Mouse (Mus musculus) MEL (cell line): ENCODE data around the gene Pdzd2. TPM values are rescaled to one million over a fixed set of nuclear protein-coding genes. Genes with fewer than 3 reads are reported as not detected.

Source experiments
- DNase-seq: peaks from one replicate; pipeline ENCODE4 v3.0.0; 2011; ENCODE audit warnings: low read depth, low spot score
- H3K27ac ChIP-seq: 2 replicates; pipeline ENCODE4 v1.5.1; 2012; ENCODE audit warnings: low read depth, mild to moderate bottlenecking, control low read depth, low read length, moderate library complexity; ENCODE audit not compliant: control insufficient read depth
- H3K27me3 ChIP-seq, 2 experiments: fragments of 150-350 bp in 1 of 2; sonication (generic) in 1 of 2; 2 replicates each; pipeline ENCODE4 v1.6.1; 2012; ENCODE audit warnings: low read length in 2 of 2, mild to moderate bottlenecking in 2 of 2, improper control_type of control experiment in 1 of 2, moderate library complexity in 1 of 2; ENCODE audit not compliant: insufficient read depth in 2 of 2, control insufficient read depth in 1 of 2
- H3K36me3 ChIP-seq, 2 experiments: 2 replicates each; pipeline ENCODE4 v1.6.1; 2012 to 2014; ENCODE audit warnings: low read length in 2 of 2, improper control_type of control experiment in 1 of 2, inconsistent platforms in 1 of 2, mild to moderate bottlenecking in 1 of 2; ENCODE audit not compliant: insufficient read depth in 2 of 2, control insufficient read depth in 1 of 2
- H3K4me1 ChIP-seq, 2 experiments: fragments of 150-350 bp in 1 of 2; sonication (generic) in 1 of 2; 2 replicates each; pipeline ENCODE4 v1.6.1; 2012; ENCODE audit warnings: low read length in 2 of 2, improper control_type of control experiment in 1 of 2, mild to moderate bottlenecking in 1 of 2; ENCODE audit not compliant: insufficient read depth in 2 of 2, control insufficient read depth in 1 of 2
- H3K4me3 ChIP-seq, 2 experiments: fragments of 150-350 bp in 1 of 2; sonication (generic) in 1 of 2; 2 replicates each; pipeline ENCODE4 v1.5.1; 2012; ENCODE audit warnings: low read depth in 2 of 2, low read length in 2 of 2, mild to moderate bottlenecking in 2 of 2, moderate library complexity in 2 of 2, control low read depth in 1 of 2, improper control_type of control experiment in 1 of 2; ENCODE audit not compliant: control insufficient read depth in 1 of 2, insufficient read depth in 1 of 2
- H3K79me2 ChIP-seq: 2 replicates; pipeline ENCODE4 v1.6.1; 2012; ENCODE audit warnings: mild to moderate bottlenecking, low read length, moderate library complexity; ENCODE audit not compliant: control insufficient read depth, poor library complexity, insufficient read depth
- H3K9ac ChIP-seq: 2 replicates; pipeline ENCODE4 v1.6.1; 2012; ENCODE audit warnings: low read depth, mild to moderate bottlenecking, control low read depth, low read length, moderate library complexity; ENCODE audit not compliant: control insufficient read depth, poor library complexity, severe bottlenecking
- H3K9me3 ChIP-seq: fragments of 150-350 bp; sonication (generic); replicated peaks from 2 replicates; pipeline ENCODE4 v1.6.1; 2012; ENCODE audit warnings: mild to moderate bottlenecking, low read length, improper control_type of control experiment, moderate library complexity; ENCODE audit not compliant: insufficient read depth
- CHD1 ChIP-seq: IDR thresholded peaks from 2 replicates; pipeline ENCODE4 v1.6.1; 2012; ENCODE audit warnings: low read depth, mild to moderate bottlenecking, inconsistent platforms, low read length, improper control_type of control experiment
- CHD2 ChIP-seq: IDR thresholded peaks from 2 replicates; pipeline ENCODE4 v1.6.1; 2011; ENCODE audit warnings: low read length, improper control_type of control experiment
- CTCF ChIP-seq, 3 experiments: IDR thresholded peaks in 2 of 3; conservative IDR thresholded peaks in 1 of 3; 2 replicates each; pipeline ENCODE4 v1.5.1; 2011 to 2012; ENCODE audit warnings: low read length in 3 of 3, low read depth in 2 of 3, mild to moderate bottlenecking in 2 of 3, improper control_type of control experiment in 1 of 3, inconsistent platforms in 1 of 3, mixed read lengths in 1 of 3, moderate library complexity in 1 of 3; ENCODE audit not compliant: control insufficient read depth in 1 of 3, insufficient read depth in 1 of 3, poor library complexity in 1 of 3, severe bottlenecking in 1 of 3
- ELF1 ChIP-seq: IDR thresholded peaks from 2 replicates; pipeline ENCODE4 v1.6.1; 2014; ENCODE audit warnings: low read depth, mild to moderate bottlenecking, inconsistent platforms, low read length, improper control_type of control experiment, moderate library complexity
- ETS1 ChIP-seq: IDR thresholded peaks from 2 replicates; pipeline ENCODE4 v1.6.1; 2012; ENCODE audit warnings: low read depth, mild to moderate bottlenecking, inconsistent platforms, low read length, improper control_type of control experiment, moderate library complexity
- GABPA ChIP-seq: IDR thresholded peaks from 2 replicates; pipeline ENCODE4 v1.6.1; 2012; ENCODE audit warnings: low read depth, mild to moderate bottlenecking, inconsistent platforms, low read length, improper control_type of control experiment, moderate library complexity
- GATA1 ChIP-seq: IDR thresholded peaks from 2 replicates; pipeline ENCODE4 v1.6.1; 2011; ENCODE audit warnings: low read depth, low read length, improper control_type of control experiment
- MAZ ChIP-seq: IDR thresholded peaks from 2 replicates; pipeline ENCODE4 v1.6.1; 2012; ENCODE audit warnings: low read depth, mild to moderate bottlenecking, inconsistent platforms, low read length, improper control_type of control experiment
- MXI1 ChIP-seq: IDR thresholded peaks from 2 replicates; pipeline ENCODE4 v1.6.1; 2011; ENCODE audit warnings: mild to moderate bottlenecking, low read depth, low read length, improper control_type of control experiment
- MYB ChIP-seq: IDR thresholded peaks from 2 replicates; pipeline ENCODE4 v1.6.1; 2011; ENCODE audit warnings: mild to moderate bottlenecking, low read depth, low read length, improper control_type of control experiment
- NELFE ChIP-seq: IDR thresholded peaks from 2 replicates; pipeline ENCODE4 v1.6.1; 2011; ENCODE audit warnings: low read depth, low read length, improper control_type of control experiment
- RCOR1 ChIP-seq: IDR thresholded peaks from 2 replicates; pipeline ENCODE4 v1.6.1; 2012; ENCODE audit warnings: low read depth, mild to moderate bottlenecking, inconsistent platforms, low read length, improper control_type of control experiment
- TAL1 ChIP-seq: IDR thresholded peaks from 2 replicates; pipeline ENCODE4 v1.6.1; 2012; ENCODE audit warnings: mild to moderate bottlenecking, inconsistent platforms, low read length, moderate library complexity, mixed read lengths
- UBTF ChIP-seq: IDR thresholded peaks from 2 replicates; pipeline ENCODE4 v1.6.1; 2012; ENCODE audit warnings: low read depth, mild to moderate bottlenecking, inconsistent platforms, low read length, improper control_type of control experiment, moderate library complexity, borderline replicate concordance; ENCODE audit not compliant: insufficient read depth
- USF2 ChIP-seq, 2 experiments: IDR thresholded peaks; 2 replicates each; pipeline ENCODE4 v1.6.1; 2011 to 2012; ENCODE audit warnings: improper control_type of control experiment in 2 of 2, low read length in 2 of 2, borderline replicate concordance in 1 of 2, inconsistent platforms in 1 of 2, low read depth in 1 of 2, mild to moderate bottlenecking in 1 of 2; ENCODE audit not compliant: insufficient read depth in 1 of 2
- ZC3H11A ChIP-seq: IDR thresholded peaks from 2 replicates; pipeline ENCODE4 v1.6.1; 2012; ENCODE audit warnings: low read depth, mild to moderate bottlenecking, inconsistent platforms, low read length, improper control_type of control experiment
- ZMIZ1 ChIP-seq: IDR thresholded peaks from 2 replicates; pipeline ENCODE4 v1.6.1; 2012; ENCODE audit warnings: low read depth, mild to moderate bottlenecking, inconsistent platforms, low read length, improper control_type of control experiment, moderate library complexity
- polyA plus RNA-seq, 2 experiments: library from polyadenylated mRNA; stranded (reverse) in 1 of 2; unstranded in 1 of 2; fragments of >175 nt in 1 of 2; fragments of >200 nt in 1 of 2; gene quantifications; 2 replicates each; pipeline versions ENCODE4 v1.2.1 to v1.2.4; 2012; ENCODE audit warnings: low replicate concordance in 2 of 2, low read depth in 1 of 2; ENCODE audit not compliant: insufficient read length in 2 of 2, insufficient read depth in 1 of 2, missing spikeins in 1 of 2
- total RNA-seq: library from RNA; depleted of rRNA; stranded (reverse); fragments of 300-350 nt; gene quantifications from 2 replicates; pipeline ENCODE4 v1.2.3, GENCODE M21; 2012

Pdzd2 gene
- total and polyA plus RNA-seq, 3 experiments: 0.15 to 0.33 TPM; not detected in 1

DNA sequence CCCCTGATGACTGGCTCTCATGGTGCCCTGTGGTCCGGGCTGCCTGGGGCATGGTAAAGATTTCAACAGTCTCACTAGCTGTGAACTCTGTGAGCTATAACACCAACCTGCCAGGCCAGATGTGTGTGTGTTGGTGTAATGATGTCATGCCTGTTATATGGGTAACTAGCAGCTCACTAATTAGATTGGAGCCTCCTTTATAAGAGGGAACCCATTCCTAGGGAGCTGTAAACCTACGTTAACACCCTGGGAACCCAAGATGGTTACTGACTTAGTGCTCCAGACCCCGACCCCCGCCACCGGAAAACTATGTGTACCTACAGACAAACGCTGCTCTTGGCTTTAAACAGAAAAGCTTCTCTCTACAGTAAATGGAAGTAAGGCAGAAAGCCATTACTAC is 41.6 kb upstream of the Pdzd2 start:
- H3K27me3 ChIP-seq: peaks cover 7 to 9% of the 10 kb centered on the region in 2 experiments
- H3K9ac ChIP-seq: no peak overlapping the region
- DNase-seq: no peak
- no peak overlapping the region for H3K4me3 ChIP-seq
- H3K36me3 ChIP-seq: no peaks in the 10 kb centered on the region
- H3K79me2 ChIP-seq: no peaks in the 10 kb centered on the region
- no peaks in the 10 kb centered on the region; a peak in 1 of 4 replicates for H3K4me1 ChIP-seq
- H3K9me3 ChIP-seq: no peaks in the 10 kb centered on the region
- TF ChIP-seq TAL1 (no peak), MYB (no peak), CHD2 (no peak), MXI1 (no peak)
- no peak overlapping the region for H3K27ac ChIP-seq

DNA sequence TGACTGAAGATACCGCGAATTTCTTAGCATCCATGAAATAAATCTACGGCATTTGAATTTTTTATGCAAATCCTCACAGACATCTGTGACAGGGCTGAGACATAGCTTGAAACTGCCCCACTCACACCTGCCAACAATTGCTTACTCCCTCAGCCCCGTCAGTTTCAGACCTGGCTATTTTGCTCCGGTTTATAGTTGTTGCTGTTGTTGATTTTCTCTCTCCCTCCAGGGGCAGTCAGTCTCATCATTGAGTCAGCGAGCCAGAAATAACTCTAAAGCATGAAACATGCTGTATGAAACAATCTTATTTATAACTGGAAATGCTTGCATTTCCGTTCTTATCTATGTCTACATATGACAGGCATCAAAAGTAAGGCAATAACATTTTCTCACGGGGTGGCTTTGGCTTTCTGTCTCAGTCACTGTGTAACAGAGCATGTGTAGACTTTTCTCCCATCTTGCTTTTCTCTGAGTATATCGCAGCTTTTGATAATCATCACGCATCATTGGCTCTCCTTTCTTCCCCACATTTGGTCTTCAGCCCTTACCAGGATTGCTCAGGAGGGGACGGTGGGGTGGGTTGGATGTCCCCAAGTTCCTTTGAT is 34.5 kb upstream of the Pdzd2 start:
- Histone ChIP-seq H3K27ac (peak overlapping the region; percentile 3; the same call in 1 of the 2 replicates), H3K4me3 (no peak overlapping the region), H3K27me3 (no peaks in the 10 kb centered on the region), H3K9me3 (no peaks in the 10 kb centered on the region), H3K36me3 (peaks cover 0 to 13% of the 10 kb centered on the region in 2 experiments; a peak in 2 of 4 replicates), H3K79me2 (no peaks in the 10 kb centered on the region), H3K4me1 (peaks cover 6 to 7% of the 10 kb centered on the region in 2 experiments; a peak in 3 of 4 replicates), H3K9ac (no peak overlapping the region)
- TF ChIP-seq USF2 (IDR thresholded peaks at IDR 0.05; ENCODE audit: borderline replicate concordance in 1 of 2, insufficient read depth in 1 of 2, low read depth in 1 of 2, low read length in 2 of 2) (no peak), ZMIZ1 (no peak), MXI1 (no peak), CHD1 (no peak), CTCF (IDR thresholded peaks at IDR 0.05 in 2 of 3, conservative IDR thresholded peaks at IDR 0.05 in 1 of 3; ENCODE audit: control insufficient read depth in 1 of 3, insufficient read depth in 1 of 3, low read depth in 2 of 3, low read length in 3 of 3, poor library complexity in 1 of 3, severe bottlenecking in 1 of 3) (no peak), MAZ (no peak), NELFE (no peak), UBTF (0 out of 2 replicates have a peak, but pooled peaks have one; percentile 52), ZC3H11A (no peak), GABPA (no peak), CHD2 (no peak), GATA1 (peak; percentile 38; the same call in 1 of the 2 replicates), ETS1 (no peak), RCOR1 (0 out of 2 replicates have a peak, but pooled peaks have one; percentile 10), ELF1 (no peak)
- DNase-seq: peak; percentile 47
